Mouse (Mus musculus): Measurements from ENCODE around the gene Dhx37. TPM values are rescaled to one million over a fixed set of nuclear protein-coding genes. Genes with fewer than 3 reads are reported as not detected.

The Dhx37 gene
- polyA plus RNA-seq, 1 experiment = 21.4 TPM

DNA sequence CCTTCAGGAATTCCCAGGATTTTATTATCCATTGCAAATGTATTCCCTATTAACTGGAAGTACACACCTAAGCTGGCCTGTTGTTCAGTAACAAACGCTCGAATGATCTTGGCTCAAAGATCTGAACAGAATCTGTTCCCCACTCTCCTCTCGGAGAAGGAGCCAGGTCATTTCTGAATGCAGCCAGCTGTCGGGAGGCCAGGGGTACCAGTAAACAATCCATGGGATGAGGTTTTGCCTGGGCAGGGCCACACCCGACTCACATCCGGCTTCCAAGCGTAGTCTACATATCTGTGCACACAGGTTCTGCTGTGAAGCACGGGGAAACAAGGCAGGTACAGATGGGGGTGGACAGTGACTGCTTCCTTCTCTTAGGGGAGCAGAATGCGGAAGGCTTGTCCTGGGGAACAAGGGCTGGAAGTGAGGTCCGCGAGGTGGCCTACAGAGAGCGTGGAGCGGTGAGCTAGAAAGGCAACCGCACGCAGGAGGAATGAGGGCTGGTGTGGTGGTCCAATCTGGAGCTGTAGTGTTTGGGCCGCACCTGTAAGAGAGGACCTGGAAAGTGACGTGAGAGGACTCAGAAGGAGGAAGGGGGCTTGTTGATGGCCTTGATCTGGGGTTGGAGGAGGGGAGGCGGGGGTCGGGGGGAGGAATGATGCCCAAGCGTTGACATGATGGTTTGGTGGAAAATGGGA is 27.5 kb downstream of the Dhx37 start:
- DNase-seq = peak; percentile 73 to 81
- Histone ChIP-seq H3K4me1 (ENCODE audit: control insufficient read depth, insufficient read depth, low read length) (peaks cover 3% of the 10 kb centered on the region; the same call in 1 of the 2 replicates), H3K4me3 (replicated peaks; ENCODE audit: insufficient read depth, low read depth, low read length) (peak overlapping the region; percentile 77), H3K27ac (ENCODE audit: insufficient read depth, low read length) (peak overlapping the region; percentile 65), H3K27me3 (ENCODE audit: control insufficient read depth, insufficient read depth, low read length) (no peaks in the 10 kb centered on the region)
- TF ChIP-seq POLR2A (IDR thresholded peaks at IDR 0.05; ENCODE audit: borderline replicate concordance, insufficient read depth, low read length) (no peak), CTCF (IDR thresholded peaks at IDR 0.05; ENCODE audit: borderline replicate concordance, insufficient read depth, low read depth, low read length) (no peak)
- WGBS = 10% methylated on average over 20 of the region's 20 CpGs

DNA sequence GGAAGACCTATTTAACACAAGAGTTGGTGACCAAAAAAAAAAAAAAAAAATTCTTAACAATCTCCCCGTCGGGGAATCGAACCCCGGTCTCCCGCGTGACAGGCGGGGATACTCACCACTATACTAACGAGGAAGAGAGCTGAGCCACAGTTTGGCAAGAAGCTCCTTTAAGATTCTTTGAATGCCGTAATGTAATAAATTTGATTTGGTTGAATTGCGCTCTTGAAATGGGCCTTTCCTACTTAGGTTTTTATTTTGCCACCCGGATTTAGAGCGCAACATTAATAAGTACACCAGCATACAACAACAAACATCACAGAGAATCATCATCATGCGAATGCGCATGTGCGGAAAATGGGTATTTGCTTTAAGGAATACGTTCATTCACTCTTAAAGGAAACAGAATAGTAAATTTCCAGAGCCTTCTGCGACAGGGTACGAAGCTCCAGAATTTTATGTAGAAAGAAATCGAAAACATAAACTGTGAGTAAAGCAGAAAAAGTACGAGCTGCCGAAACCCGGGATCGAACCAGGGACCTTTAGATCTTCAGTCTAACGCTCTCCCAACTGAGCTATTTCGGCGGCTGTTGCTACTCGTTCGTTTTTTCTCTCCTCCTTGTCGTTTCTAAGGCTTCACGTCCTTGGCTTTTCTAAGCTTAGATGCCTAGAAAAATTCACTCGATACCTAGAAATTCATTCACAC is 28.2 kb downstream of the Dhx37 start:
- H3K27me3 ChIP-seq (ENCODE audit: control insufficient read depth, insufficient read depth, low read length) = no peaks in the 10 kb centered on the region
- peak; percentile 82 to 90 for DNase-seq
- H3K4me3 ChIP-seq (replicated peaks; ENCODE audit: insufficient read depth, low read depth, low read length) = peak overlapping the region; percentile 77
- 4% methylated on average over 31 of the region's 31 CpGs for WGBS
- peaks cover 3% of the 10 kb centered on the region; the same call in 1 of the 2 replicates for H3K4me1 ChIP-seq (ENCODE audit: control insufficient read depth, insufficient read depth, low read length)
- TF ChIP-seq POLR2A (IDR thresholded peaks at IDR 0.05; ENCODE audit: borderline replicate concordance, insufficient read depth, low read length) (no peak), CTCF (IDR thresholded peaks at IDR 0.05; ENCODE audit: borderline replicate concordance, insufficient read depth, low read depth, low read length) (no peak)
- peak overlapping the region; percentile 80 for H3K27ac ChIP-seq (ENCODE audit: insufficient read depth, low read length)

DNA sequence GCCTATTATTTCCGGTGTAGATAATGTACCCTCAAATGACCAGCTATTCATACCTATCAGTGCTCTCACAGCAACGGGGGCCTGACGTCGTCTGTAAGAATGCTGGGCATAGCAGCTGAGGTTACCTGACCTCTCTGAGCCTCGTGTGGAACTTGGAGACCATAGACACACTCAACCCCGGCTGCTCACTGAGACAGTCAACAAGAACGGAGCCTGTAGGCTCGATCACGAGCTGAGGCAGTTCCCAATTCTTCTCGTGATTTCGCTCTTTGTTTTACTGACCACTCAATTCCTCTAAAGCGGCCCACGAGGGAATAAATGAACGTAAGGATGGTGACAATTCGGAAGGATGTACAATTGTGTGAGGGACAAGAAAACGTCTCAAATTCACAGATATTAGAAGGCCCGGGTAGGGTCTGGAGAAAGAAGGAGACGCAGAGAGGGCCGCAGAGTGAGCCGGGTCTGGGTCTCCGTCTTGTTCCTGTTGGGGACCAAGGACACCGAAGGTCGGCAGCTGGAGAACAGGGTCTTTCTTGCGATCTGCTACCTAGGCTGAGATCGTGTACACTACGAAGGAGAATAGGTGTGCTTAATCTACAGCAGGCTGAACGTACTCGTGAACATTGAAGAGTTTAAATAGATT is 28.9 kb downstream of the Dhx37 start:
- peak; percentile 61 to 76 for DNase-seq
- H3K4me3 ChIP-seq (replicated peaks; ENCODE audit: insufficient read depth, low read depth, low read length) = peak overlapping the region; percentile 77
- WGBS = 3% methylated on average over 28 of the region's 28 CpGs

DNA sequence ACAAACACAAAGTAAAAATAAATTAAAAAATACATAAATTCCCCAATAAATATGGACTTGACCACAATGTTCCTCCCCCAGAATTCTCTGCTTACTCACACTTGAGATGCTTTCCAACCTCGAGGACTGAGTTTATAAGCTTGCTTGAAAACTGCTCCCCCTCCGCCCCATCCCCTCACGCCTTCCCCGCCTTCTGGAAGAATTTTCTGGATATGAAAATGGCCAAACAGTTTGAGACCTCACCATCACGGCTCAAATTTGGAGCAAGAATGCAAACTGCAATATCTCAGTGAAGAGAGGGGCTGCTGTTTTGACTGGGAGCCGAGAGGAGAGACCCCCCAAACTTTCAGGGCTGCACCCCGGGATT is 29.4 kb downstream of the Dhx37 start:
- Histone ChIP-seq H3K4me1 (ENCODE audit: control insufficient read depth, insufficient read depth, low read length) (peaks cover 3% of the 10 kb centered on the region; the same call in 1 of the 2 replicates), H3K27me3 (ENCODE audit: control insufficient read depth, insufficient read depth, low read length) (no peaks in the 10 kb centered on the region), H3K4me3 (replicated peaks; ENCODE audit: insufficient read depth, low read depth, low read length) (peak overlapping the region; percentile 77), H3K27ac (ENCODE audit: insufficient read depth, low read length) (peak overlapping the region; percentile 80; the same call in 1 of the 2 replicates)
- 13% methylated on average over 7 of the region's 7 CpGs for WGBS
- no peak for DNase-seq
- no peak for TF ChIP-seq POLR2A (IDR thresholded peaks at IDR 0.05; ENCODE audit: borderline replicate concordance, insufficient read depth, low read length)
- TF ChIP-seq CTCF (IDR thresholded peaks at IDR 0.05; ENCODE audit: borderline replicate concordance, insufficient read depth, low read depth, low read length) = no peak

More for the DNA sequence above, 28.9 kb downstream of the Dhx37 start:
- Histone ChIP-seq H3K4me1 (ENCODE audit: control insufficient read depth, insufficient read depth, low read length) (peaks cover 3% of the 10 kb centered on the region; the same call in 1 of the 2 replicates), H3K27ac (ENCODE audit: insufficient read depth, low read length) (peak overlapping the region; percentile 80), H3K27me3 (ENCODE audit: control insufficient read depth, insufficient read depth, low read length) (no peaks in the 10 kb centered on the region)
- TF ChIP-seq CTCF (IDR thresholded peaks at IDR 0.05; ENCODE audit: borderline replicate concordance, insufficient read depth, low read depth, low read length) = no peak
- TF ChIP-seq POLR2A (IDR thresholded peaks at IDR 0.05; ENCODE audit: borderline replicate concordance, insufficient read depth, low read length) = no peak

DNA sequence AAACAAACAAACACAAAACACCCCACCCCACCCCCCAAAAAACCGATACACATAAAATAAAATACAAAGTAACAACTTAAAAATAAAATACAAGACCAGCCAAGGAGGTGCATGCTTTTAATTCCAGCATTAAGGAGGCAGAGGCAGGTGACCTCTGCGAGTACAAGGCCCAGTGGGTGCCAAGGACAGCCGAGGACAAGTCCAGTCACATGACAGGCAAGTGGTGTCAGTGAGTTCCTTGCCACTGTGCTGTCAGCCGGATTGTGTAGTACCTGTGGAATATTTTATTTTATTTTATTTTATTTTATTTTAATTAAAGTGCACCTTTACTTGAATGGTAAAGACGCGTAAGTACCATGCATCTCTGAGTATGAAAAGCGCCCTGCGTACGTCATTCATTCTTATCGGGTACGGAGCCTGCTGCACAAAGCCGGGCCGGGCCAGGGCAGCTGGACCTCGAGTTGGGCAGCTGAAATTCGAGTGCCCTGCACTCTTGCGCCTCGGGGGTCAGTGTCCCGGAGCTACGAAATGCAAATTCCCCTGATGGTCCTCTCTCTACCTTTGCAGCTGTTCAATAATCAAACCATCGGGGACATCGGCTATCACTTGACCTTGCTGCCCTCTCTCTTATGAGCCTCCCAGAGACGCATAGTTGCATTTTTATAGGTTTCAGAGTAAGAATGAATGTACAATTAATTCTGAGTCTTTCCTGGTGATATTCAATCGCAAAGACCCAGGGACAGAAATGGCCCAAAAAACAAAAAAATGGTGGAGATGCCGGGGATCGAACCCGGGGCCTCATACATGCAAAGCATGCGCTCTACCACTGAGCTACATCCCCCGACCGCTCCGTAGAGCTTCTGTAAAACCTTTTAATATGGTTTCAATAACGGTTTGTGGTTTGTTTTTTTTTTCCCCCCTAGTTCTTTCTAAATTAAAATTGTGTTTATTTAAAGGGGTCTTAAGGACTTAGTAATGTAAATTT is 30.1 kb downstream of the Dhx37 start:
- H3K4me1 ChIP-seq (ENCODE audit: control insufficient read depth, insufficient read depth, low read length) = peaks cover 3% of the 10 kb centered on the region; the same call in 1 of the 2 replicates
- 37% methylated on average over 31 of the region's 31 CpGs for WGBS
- TF ChIP-seq CTCF (IDR thresholded peaks at IDR 0.05; ENCODE audit: borderline replicate concordance, insufficient read depth, low read depth, low read length) (no peak), POLR2A (IDR thresholded peaks at IDR 0.05; ENCODE audit: borderline replicate concordance, insufficient read depth, low read length) (no peak)

DNA sequence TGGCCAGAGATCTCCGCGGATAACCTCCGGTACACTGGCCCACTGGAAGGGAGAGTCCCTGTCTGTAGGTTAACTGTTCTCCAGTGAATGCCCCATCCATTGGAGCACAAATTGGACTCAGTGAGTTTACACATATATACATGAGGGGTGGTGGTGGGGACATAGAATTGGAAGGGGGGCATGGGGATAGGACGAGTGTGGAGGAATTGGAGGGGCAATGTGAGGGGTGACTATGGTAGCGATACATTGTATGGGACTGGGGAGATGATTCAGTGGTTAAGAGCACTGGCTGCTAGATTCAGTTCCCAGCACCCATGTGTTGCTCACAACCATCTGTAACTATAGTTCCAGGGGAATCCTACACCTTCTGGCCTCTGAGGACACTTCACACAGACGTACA is 30.9 kb downstream of the Dhx37 start:
- H3K4me3 ChIP-seq (replicated peaks; ENCODE audit: insufficient read depth, low read depth, low read length) = no peak overlapping the region
- peaks cover 3% of the 10 kb centered on the region; the same call in 1 of the 2 replicates for H3K4me1 ChIP-seq (ENCODE audit: control insufficient read depth, insufficient read depth, low read length)
- H3K27me3 ChIP-seq (ENCODE audit: control insufficient read depth, insufficient read depth, low read length) = no peaks in the 10 kb centered on the region
- 87% methylated on average over 6 of the region's 6 CpGs for WGBS
- no peak for DNase-seq
- H3K27ac ChIP-seq (ENCODE audit: insufficient read depth, low read length) = no peak overlapping the region
- no peak for TF ChIP-seq CTCF (IDR thresholded peaks at IDR 0.05; ENCODE audit: borderline replicate concordance, insufficient read depth, low read depth, low read length)
- TF ChIP-seq POLR2A (IDR thresholded peaks at IDR 0.05; ENCODE audit: borderline replicate concordance, insufficient read depth, low read length) = no peak

More for the DNA sequence above, 30.1 kb downstream of the Dhx37 start:
- Histone ChIP-seq H3K27ac (ENCODE audit: insufficient read depth, low read length) (no peak overlapping the region), H3K4me3 (replicated peaks; ENCODE audit: insufficient read depth, low read depth, low read length) (peak overlapping the region; percentile 77), H3K27me3 (ENCODE audit: control insufficient read depth, insufficient read depth, low read length) (no peaks in the 10 kb centered on the region)
- DNase-seq = peak; percentile 61 to 73

DNA sequence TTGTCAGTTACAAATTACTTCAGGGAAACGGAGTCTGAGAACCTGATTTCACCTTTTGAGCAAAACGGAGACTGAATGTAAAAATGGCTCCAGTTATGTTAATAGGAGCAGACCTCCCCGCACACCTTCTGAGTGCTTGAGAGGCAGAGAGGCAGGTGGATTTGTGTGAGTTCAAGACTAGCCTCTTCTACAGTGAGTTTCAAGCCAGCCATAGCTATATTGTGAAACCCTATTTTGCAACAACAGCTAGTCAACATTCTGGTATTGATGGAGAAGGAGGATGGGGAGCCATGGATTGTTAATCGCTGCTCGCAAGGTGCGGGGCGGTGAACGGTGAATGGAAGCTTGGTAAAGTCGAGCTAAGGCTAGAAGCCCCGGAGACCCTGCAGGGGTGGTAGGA is 31.4 kb downstream of the Dhx37 start:
- H3K27me3 ChIP-seq (ENCODE audit: control insufficient read depth, insufficient read depth, low read length) = no peaks in the 10 kb centered on the region
- 80% methylated on average over 10 of the region's 10 CpGs for WGBS
- no peak for TF ChIP-seq POLR2A (IDR thresholded peaks at IDR 0.05; ENCODE audit: borderline replicate concordance, insufficient read depth, low read length)
- DNase-seq = no peak
- H3K4me1 ChIP-seq (ENCODE audit: control insufficient read depth, insufficient read depth, low read length) = peaks cover 3% of the 10 kb centered on the region; the same call in 1 of the 2 replicates
- H3K27ac ChIP-seq (ENCODE audit: insufficient read depth, low read length) = no peak overlapping the region
- no peak overlapping the region for H3K4me3 ChIP-seq (replicated peaks; ENCODE audit: insufficient read depth, low read depth, low read length)

Measured in cerebellum, adult 2 months (tissue).